Mouse (Mus musculus) midbrain, embryonic 15.5 days (tissue): ENCODE measurements at regions not wholly inside any gene's neighbourhood (a gene's known extent, or its start where the extent isn't known, plus 50 kb on each side); places are given as distances from the start of the nearest gene placed in this dataset.

Source experiments
- ATAC-seq: fragments of 200-750 bp; cut with Nextera tagmentation; replicated peaks from 2 replicates; pipeline ENCODE4 v1.8.0; 2017; ENCODE audit warnings: moderate TSS enrichment
- H3K27ac ChIP-seq: fragments of 300-500 bp; sonication (generic); 2 replicates; pipeline ENCODE4 v1.5.1; 2015; ENCODE audit warnings: mild to moderate bottlenecking, inconsistent platforms
- H3K27me3 ChIP-seq: fragments of 300-500 bp; sonication (generic); replicated peaks from 2 replicates; pipeline ENCODE4 v1.6.1; 2015; ENCODE audit warnings: inconsistent platforms
- H3K36me3 ChIP-seq: fragments of 300-500 bp; sonication (generic); replicated peaks from 2 replicates; pipeline ENCODE4 v1.6.1; 2015; ENCODE audit warnings: inconsistent platforms
- H3K4me1 ChIP-seq: fragments of 300-500 bp; sonication (generic); 2 replicates; pipeline ENCODE4 v1.6.1; 2015; ENCODE audit warnings: inconsistent platforms
- H3K4me2 ChIP-seq: fragments of 300-500 bp; sonication (generic); 2 replicates; pipeline ENCODE4 v1.6.1; 2015; ENCODE audit warnings: inconsistent platforms, mild to moderate bottlenecking, moderate library complexity
- H3K4me3 ChIP-seq: fragments of 300-500 bp; sonication (generic); 2 replicates; pipeline ENCODE4 v1.5.1; 2015; ENCODE audit warnings: mild to moderate bottlenecking, inconsistent platforms
- H3K9ac ChIP-seq: fragments of 300-500 bp; sonication (generic); 2 replicates; pipeline ENCODE4 v1.6.1; 2015; ENCODE audit warnings: mild to moderate bottlenecking, inconsistent platforms
- H3K9me3 ChIP-seq: fragments of 300-500 bp; sonication (generic); 2 replicates; pipeline ENCODE4 v1.6.1; 2016; ENCODE audit warnings: inconsistent platforms
- WGBS: fragments of 180-500 bp; shearing (Covaris S2); methylation state at CpG from one replicate; pipeline ENCODE4 v1.1.7; 2015; ENCODE audit warnings: mixed read lengths; 5-methylcytosine and 5-hydroxymethylcytosine counted together

- no peaks in the 10 kb centered on the region for H3K27me3 ChIP-seq
- H3K4me2 ChIP-seq = no peak overlapping the region
- no peaks in the 10 kb centered on the region for H3K9me3 ChIP-seq
- ATAC-seq = no peak; the same call in 1 of the 2 replicates
- no peaks in the 10 kb centered on the region for H3K4me1 ChIP-seq
- H3K36me3 ChIP-seq = no peaks in the 10 kb centered on the region
- no peak overlapping the region for H3K9ac ChIP-seq
- no peak overlapping the region for H3K27ac ChIP-seq
- H3K4me3 ChIP-seq = no peak overlapping the region
- WGBS = 32% methylated on average over 2 of the region's 2 CpGs
These were observed 340.9 kb upstream of the Cntn3 start for GRCm38 (mm10) chr6:102913776-102914175.

- ATAC-seq = no peak
- H3K9ac ChIP-seq = no peak overlapping the region
- no peaks in the 10 kb centered on the region for H3K9me3 ChIP-seq
- H3K4me3 ChIP-seq = no peak overlapping the region
- H3K36me3 ChIP-seq = no peaks in the 10 kb centered on the region
- WGBS = 19% methylated on average over 5 of the region's 5 CpGs
- H3K4me2 ChIP-seq = no peak overlapping the region
- H3K27me3 ChIP-seq = no peaks in the 10 kb centered on the region
- H3K27ac ChIP-seq = no peak overlapping the region
- 0 out of 2 replicates have a peak, but pooled peaks cover 3% of the 10 kb centered on the region for H3K4me1 ChIP-seq
These were observed 331.1 kb upstream of the Cntn3 start for GRCm38 (mm10) chr6:102903960-102904359.

- Histone ChIP-seq H3K4me2 (no peak overlapping the region), H3K9me3 (no peaks in the 10 kb centered on the region), H3K4me3 (no peak overlapping the region), H3K27ac (no peak overlapping the region), H3K4me1 (0 out of 2 replicates have a peak, but pooled peaks cover 3% of the 10 kb centered on the region), H3K27me3 (no peaks in the 10 kb centered on the region), H3K36me3 (no peaks in the 10 kb centered on the region), H3K9ac (no peak overlapping the region)
- 63% methylated on average over 1 of the region's 1 CpGs for WGBS
- no peak for ATAC-seq
These were observed 327.7 kb upstream of the Cntn3 start for GRCm38 (mm10) chr6:102900407-102901110.

GRCm38 (mm10) chr6:102868404-102868803, 295.5 kb upstream of the Cntn3 start:
- 76% methylated on average over 1 of the region's 1 CpGs for WGBS

GRCm38 (mm10) chr6:102844507-102844906, 271.6 kb upstream of the Cntn3 start:
- 17% methylated on average over 1 of the region's 1 CpGs for WGBS
- H3K4me1 ChIP-seq = no peaks in the 10 kb centered on the region
- no peak overlapping the region for H3K27ac ChIP-seq
- H3K9me3 ChIP-seq = no peaks in the 10 kb centered on the region
- no peak for ATAC-seq
- no peak overlapping the region for H3K4me2 ChIP-seq
- H3K27me3 ChIP-seq = no peaks in the 10 kb centered on the region
- no peaks in the 10 kb centered on the region for H3K36me3 ChIP-seq
- no peak overlapping the region for H3K9ac ChIP-seq
- H3K4me3 ChIP-seq = no peak overlapping the region

More at GRCm38 (mm10) chr6:102868404-102868803, 295.5 kb upstream of the Cntn3 start:
- no peak for ATAC-seq
- Histone ChIP-seq H3K4me2 (no peak overlapping the region), H3K9ac (no peak overlapping the region), H3K27ac (no peak overlapping the region), H3K9me3 (no peaks in the 10 kb centered on the region), H3K27me3 (no peaks in the 10 kb centered on the region), H3K36me3 (no peaks in the 10 kb centered on the region), H3K4me1 (no peaks in the 10 kb centered on the region), H3K4me3 (no peak overlapping the region)

GRCm38 (mm10) chr6:102833151-102833550, 260.2 kb upstream of the Cntn3 start:
- H3K27ac ChIP-seq = 0 out of 2 replicates have a peak overlapping the region, but pooled peaks have one; percentile 20
- no peak overlapping the region for H3K4me2 ChIP-seq
- H3K9me3 ChIP-seq = no peaks in the 10 kb centered on the region
- no peaks in the 10 kb centered on the region for H3K27me3 ChIP-seq
- ATAC-seq = peak; percentile 85
- H3K9ac ChIP-seq = no peak overlapping the region
- no peaks in the 10 kb centered on the region for H3K4me1 ChIP-seq
- H3K36me3 ChIP-seq = no peaks in the 10 kb centered on the region
- WGBS = 7% methylated on average over 2 of the region's 2 CpGs
- H3K4me3 ChIP-seq = no peak overlapping the region
